Mouse (Mus musculus) left cerebral cortex, postnatal 4 days (tissue): ENCODE results near the gene Best1. TPM values are rescaled to one million over a fixed set of nuclear protein-coding genes. Genes with fewer than 3 reads are reported as not detected.

Experiments used
- DNase-seq: peaks from one replicate; pipeline ENCODE4 v3.0.0-alpha.2; 2022
- intact Hi-C: fragments of 180-260 bp; cut with DNase I; formaldehyde crosslinking; loops from one replicate; pipeline ENCODE4 v1.15.1; 2025
- total RNA-seq, 2 experiments: library from RNA; stranded (reverse); gene quantifications; 2 replicates each; pipeline ENCODE4 v1.2.3; 2021

Best1 gene
- total RNA-seq, 2 experiments from 2014 or later: 1.7 to 2.1 TPM

DNA sequence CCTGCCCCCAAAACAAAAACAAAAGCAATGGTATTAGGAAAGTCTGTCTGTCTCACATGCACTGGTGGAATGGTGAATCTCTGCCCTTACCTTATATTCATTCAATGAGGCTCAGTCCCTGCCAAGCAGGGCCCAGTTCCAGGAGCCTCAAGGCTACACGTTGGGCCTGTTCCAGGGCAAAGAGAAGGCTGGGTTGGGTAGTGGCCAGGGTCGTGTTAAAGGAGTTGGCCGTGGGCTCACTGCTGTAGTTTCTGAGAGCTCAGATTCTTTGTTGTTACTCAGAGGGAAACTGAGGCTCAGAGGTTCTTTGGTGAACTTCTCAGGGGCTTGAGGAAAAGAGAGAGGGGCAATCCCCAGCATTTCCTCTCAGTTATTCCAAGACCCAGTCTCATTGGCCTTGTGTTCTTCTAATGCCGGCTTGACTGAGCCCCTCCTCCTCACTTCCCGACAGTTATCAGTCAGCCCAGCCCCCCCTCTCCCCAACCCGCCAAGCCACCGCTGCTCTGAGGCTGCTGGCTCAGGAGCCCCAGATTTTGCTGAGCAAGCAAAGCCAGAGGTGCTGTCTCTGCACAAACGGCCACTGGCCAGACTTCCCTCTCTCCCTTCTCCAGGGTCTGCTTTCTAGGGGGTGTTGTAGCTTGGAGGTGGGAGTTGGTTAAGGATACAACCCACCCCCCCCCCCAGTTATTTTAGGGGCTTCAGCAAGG, 23.9 kb upstream of the Best1 start:
- peak; percentile 71 for DNase-seq
- intact Hi-C loops: no loop called here

GRCm38 (mm10) chr19:10023304-10023758, 21.9 kb upstream of the Best1 start:
- intact Hi-C loops: no loop called here
- DNase-seq: no peak

DNA sequence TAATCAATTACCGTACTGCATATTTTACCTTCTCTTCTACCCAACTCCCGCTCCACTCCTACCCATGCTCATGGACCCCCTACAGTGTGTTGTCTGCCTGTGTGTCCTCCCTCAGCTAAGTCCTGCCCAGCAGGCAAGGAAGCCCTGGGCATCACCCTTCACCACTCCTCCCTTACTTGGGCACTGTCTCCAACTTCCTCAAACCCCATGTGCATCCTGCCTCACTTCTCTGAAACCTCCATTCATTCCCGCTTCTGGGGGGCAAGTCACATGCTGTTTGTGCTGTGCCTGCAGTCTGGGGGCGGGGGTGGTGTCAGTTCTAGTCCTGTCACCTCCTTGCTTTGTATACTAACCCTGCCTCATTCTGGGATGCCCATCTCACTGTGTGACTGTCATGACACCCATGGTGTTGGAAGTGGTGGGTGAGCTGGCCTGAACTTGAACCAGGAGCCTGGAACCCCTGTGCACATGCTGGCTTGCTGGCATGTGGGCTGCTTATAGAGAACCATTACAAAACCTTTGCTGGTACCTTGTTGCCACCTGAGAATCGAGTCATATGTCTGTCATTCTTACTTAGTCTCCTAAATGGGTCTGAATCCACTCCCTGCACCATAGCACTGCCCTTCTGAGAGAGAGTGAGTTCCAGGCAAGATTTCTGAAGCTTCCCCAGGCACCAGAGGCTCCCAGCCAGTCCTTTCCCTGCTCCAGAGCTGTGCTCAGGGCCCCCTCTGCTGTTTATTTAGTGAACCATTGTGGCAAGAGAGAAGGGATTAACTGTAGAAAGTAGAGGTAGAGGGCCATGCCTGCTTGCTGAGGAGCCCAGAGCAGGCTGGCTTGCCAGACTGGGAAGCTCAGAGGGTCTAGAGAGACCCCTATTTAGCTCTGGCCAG, 21.2 kb upstream of the Best1 start:
- intact Hi-C loops: no loop called here
- peak; percentile 26 for DNase-seq

GRCm38 (mm10) chr19:10021981-10022380, 20.5 kb upstream of the Best1 start:
- intact Hi-C loops: no loop called here
- no peak for DNase-seq

GRCm38 (mm10) chr19:10019214-10019760, 17.9 kb upstream of the Best1 start:
- no peak for DNase-seq
- intact Hi-C loops: no loop called here

- DNase-seq: no peak
- intact Hi-C loops: no loop called here
These were observed 17.0 kb upstream of the Best1 start for GRCm38 (mm10) chr19:10018527-10018818.

GRCm38 (mm10) chr19:10017637-10018526, 16.4 kb upstream of the Best1 start:
- peak; percentile 89 for DNase-seq
- intact Hi-C loops: no loop called here

DNA sequence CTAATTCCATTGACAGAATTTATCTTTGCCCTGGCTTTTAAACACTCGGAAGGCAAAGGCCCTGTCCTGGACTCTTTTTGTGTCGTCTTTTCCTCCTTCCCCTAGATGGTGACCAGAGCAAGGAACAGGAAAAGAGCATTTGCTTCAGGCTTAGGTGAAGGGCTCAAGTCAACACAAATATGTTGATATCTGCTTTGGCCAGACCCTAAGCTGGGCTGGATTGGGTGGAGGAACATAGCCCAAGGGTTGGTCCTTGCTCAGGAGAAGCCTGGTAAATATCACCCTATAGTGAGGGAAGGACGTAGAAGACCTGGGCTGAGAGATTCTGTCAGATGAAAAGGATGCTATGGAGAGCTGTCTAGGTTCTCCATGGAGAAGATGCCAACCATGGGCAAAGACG, 14.7 kb upstream of the Best1 start:
- intact Hi-C loops: no loop called here

DNA sequence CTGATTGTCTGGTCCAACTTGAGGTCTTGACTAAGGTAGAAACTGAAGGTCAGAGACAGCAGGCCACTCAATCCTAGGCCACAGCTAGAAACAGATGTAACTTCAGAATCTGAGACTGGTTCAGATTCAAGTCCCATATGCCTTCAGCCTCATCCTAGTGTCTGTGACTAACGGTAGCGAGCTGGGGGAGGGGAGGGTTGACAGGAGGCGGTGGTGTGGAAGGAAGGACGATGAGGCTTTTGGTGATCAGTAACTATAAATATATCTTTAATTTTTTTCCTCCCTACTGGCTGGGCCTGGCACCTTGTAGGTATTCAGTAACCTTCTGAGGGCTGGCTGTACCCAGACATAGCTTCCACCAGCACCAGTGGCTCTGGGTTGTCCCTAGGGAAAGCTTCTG, 14.0 kb upstream of the Best1 start:
- DNase-seq: no peak
- intact Hi-C loops: no loop called here

More for the DNA sequence above, 14.7 kb upstream of the Best1 start:
- DNase-seq: no peak

GRCm38 (mm10) chr19:10014824-10015223, 13.4 kb upstream of the Best1 start:
- DNase-seq: no peak
- intact Hi-C loops: no loop called here

DNA sequence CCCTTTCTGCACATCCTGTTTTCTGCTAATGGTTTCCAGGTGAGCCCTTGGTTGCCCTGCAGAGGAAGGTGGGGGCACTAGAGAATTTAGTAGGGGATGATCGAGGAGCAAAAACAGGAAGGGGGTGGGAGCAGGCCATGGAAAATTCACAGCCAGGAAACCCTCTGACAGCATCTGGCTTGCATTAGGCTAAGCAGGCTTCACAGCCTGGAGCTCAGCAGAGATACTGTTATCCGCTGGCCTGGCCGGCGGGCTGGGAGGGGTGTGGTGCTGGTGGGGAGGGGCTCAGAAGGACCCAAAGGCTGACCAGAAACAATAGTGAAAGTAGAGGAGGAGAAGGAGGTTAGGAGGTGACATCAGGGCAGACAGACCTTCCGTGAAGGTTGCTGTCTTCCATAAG, 12.5 kb upstream of the Best1 start:
- DNase-seq: no peak
- intact Hi-C loops: no loop called here

DNA sequence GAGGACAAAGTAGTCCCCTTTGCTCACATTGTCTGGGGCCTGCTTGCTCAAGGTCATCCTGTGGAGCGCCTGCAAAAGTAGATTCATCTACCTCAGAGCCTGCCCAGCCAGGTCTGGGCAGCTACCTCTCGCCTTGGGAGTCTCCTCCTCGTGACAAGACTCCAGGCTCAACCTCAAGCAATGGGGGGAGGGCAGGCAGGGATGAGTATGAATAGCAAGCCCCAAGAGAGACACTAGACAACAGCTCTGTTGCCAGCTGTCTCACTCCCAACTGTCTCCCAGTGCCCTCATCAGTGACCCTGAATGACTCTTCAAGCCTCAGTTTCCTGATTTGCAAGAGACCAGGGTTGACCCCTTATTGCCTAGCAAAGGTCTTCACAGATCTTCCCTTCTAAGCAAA, 11.9 kb upstream of the Best1 start:
- DNase-seq: no peak
- intact Hi-C loops: no loop called here

DNA sequence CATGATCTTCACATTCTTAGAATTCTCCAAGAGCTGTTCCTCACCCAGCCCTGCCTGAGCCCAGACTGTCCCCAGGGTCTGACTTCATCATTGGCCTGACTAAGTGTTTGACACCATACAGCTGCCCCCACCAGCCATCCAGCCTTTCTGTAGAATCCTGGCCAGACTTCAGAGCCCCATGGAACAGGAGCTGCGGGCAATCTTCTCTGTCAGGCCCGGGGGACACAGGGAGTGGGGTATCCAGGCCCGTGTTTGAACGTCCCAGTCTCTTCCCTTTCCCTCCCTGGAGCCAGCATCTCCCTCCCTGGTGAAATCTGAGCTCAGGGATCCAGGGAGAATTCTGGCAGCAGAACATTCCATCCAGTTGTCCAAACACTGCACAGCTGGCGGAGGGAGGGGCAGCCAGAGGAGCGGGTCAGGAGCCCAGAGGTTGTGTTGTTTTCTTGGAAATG, 11.4 kb upstream of the Best1 start:
- no peak for DNase-seq
- intact Hi-C loops: no loop called here

GRCm38 (mm10) chr19:10011408-10011807, 10.0 kb upstream of the Best1 start:
- intact Hi-C loops: no loop called here
- DNase-seq: no peak

DNA sequence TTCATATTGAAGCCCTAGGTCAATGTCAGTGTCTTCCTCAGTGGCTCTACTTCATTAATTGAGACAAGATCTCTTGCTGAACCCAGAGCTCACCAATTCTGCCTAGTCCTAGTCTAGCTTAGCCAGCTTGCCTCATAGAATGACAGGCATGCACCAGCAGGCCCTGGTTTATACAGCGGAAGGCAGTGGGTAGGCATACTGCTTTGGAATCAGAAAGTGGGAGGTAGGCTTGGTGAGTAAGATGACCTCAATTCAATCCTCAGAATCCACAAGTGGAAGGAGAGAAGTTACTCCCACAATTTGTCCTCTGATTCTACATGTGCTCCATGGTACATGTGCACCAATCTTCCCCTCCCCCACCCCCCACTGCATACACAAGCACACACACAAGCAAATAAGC, 2.3 kb upstream of the Best1 start:
- intact Hi-C loops: loop anchor here (2.0 kb wide), 1 partner anchor 31 kb away; no protein-coding TSS in a partner anchor
- DNase-seq: no peak

GRCm38 (mm10) chr19:10000330-10000729, 1.1 kb downstream of the Best1 start:
- intact Hi-C loops: no loop called here
- no peak for DNase-seq

DNA sequence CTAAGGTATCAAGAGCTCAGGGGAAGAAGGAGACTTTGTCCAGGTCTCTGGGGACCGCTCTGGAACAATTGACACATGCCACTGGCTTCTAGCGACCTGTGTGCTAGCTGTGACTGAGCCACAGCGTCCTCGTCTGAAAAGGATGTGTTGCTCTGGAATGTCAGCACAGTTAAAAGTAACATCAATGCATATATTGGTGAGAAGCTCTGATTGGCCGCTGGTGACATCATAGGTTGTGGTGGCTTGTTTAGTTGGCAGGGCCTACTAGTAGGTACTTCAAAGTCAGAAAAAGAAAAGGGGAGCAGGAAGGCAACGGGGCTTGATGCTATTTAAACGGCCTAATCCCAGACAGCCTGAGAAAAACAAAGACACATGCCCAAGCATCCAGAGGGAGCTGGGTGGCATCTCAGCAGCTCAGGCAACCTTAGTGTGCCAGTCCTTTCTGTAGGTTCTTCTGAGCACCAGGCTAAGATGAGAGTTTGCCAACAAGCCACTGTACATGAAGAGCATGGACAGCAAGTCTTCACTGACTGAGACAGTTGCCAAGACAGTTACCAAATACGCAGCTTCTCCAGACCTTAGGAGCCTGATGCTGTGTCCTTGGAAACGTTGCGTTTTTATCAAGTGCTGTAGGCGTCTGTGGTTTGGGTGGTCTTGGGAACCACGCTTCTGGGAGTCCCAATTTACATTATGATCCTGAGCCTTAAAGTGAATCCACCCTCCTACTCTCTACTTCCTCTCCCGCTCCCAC, 2.5 kb downstream of the Best1 start:
- DNase-seq: no peak
- intact Hi-C loops: loop anchor here (5.0 kb wide), 1 partner anchor 198 kb away; no protein-coding TSS in a partner anchor

GRCm38 (mm10) chr19:9998063-9998416, 3.4 kb downstream of the Best1 start:
- DNase-seq: no peak
- intact Hi-C loops: loop anchor here (5.0 kb wide), 1 partner anchor 199 kb away; no protein-coding TSS in a partner anchor

DNA sequence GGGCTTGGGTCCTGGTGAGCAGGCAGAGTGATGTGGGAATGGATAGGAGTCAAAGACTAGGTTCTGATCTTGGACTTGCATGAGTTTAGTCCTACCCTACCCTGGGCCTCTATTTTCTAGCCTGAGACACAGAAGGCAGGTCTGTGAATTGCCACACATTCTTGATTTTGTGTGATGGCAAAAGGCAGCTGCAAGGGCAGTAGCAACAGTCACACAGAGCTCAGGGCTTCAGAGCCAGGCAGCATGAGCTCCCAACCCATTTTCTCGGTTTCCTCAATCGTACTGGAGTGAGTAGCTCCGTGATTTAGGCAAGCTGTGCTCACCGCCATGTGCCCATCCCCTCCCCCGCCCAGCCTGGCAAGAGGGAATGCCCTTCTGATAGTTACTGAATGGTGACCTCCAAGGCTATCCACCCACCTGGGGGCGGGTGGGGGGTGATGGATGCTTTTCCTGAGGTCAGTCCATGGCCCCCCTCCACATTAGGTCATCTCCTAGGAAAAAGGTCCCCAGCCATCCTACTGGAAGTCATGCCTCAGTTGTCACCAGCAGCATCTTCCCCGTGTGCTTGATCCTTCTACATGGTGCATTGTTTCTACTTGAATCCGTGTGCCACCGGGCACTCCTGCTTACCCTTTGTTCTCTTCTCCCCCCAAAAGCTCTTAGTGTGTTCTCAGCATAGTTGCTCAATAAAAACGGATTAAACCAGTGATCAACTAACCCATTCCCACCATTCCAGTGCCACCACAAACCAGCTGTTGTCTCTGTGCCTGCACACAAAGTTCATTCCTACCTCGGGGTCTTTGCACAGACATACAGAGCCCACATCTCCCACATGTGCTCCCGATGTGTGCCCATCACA, 4.0 kb downstream of the Best1 start:
- DNase-seq: no peak
- intact Hi-C loops: loop anchor here (5.0 kb wide), 1 partner anchor 200 kb away; no protein-coding TSS in a partner anchor
